Mouse (Mus musculus): ENCODE measurements around the gene Atg4d. TPM values are rescaled to one million over a fixed set of nuclear protein-coding genes. Genes with fewer than 3 reads are reported as not detected.
"Not testable (repeated sequence)": the region's sequence is repeated elsewhere in the genome, so short reads cannot be mapped to it uniquely, and the experiment has no call there.

Gene Atg4d
- polyA plus RNA-seq, 1 experiment = 27.5 TPM

GRCm38 (mm10) chr9:21251116-21251735 lies 13.9 kb upstream of the Atg4d start:
- Histone ChIP-seq H3K4me3 (ENCODE audit: control insufficient read depth, low read depth, low read length) (no peak overlapping the region), H3K27ac (ENCODE audit: control insufficient read depth, insufficient read depth, low read depth, low read length) (no peak overlapping the region), H3K4me1 (ENCODE audit: control insufficient read depth, insufficient read depth, low read length) (peaks cover 5% of the 10 kb centered on the region), H3K36me3 (ENCODE audit: control insufficient read depth, insufficient read depth, low read length) (no peaks in the 10 kb centered on the region), H3K27me3 (ENCODE audit: control insufficient read depth, insufficient read depth, low read length) (no peaks in the 10 kb centered on the region)
- TF ChIP-seq POLR2A (IDR thresholded peaks at IDR 0.05; ENCODE audit: control insufficient read depth, low read depth, low read length) (no peak), CTCF (IDR thresholded peaks at IDR 0.05; ENCODE audit: control insufficient read depth, insufficient read depth, insufficient replicate concordance, low read depth, low read length) (no peak)

GRCm38 (mm10) chr9:21254690-21255089 lies 10.4 kb upstream of the Atg4d start:
- no peaks in the 10 kb centered on the region for H3K36me3 ChIP-seq (ENCODE audit: control insufficient read depth, insufficient read depth, low read length)
- H3K4me1 ChIP-seq (ENCODE audit: control insufficient read depth, insufficient read depth, low read length) = no peaks in the 10 kb centered on the region
- TF ChIP-seq POLR2A (IDR thresholded peaks at IDR 0.05; ENCODE audit: control insufficient read depth, low read depth, low read length) = no peak
- no peak for TF ChIP-seq CTCF (IDR thresholded peaks at IDR 0.05; ENCODE audit: control insufficient read depth, insufficient read depth, insufficient replicate concordance, low read depth, low read length)
- no peak overlapping the region for H3K27ac ChIP-seq (ENCODE audit: control insufficient read depth, insufficient read depth, low read depth, low read length)
- no peak overlapping the region for H3K4me3 ChIP-seq (ENCODE audit: control insufficient read depth, low read depth, low read length)
- H3K27me3 ChIP-seq (ENCODE audit: control insufficient read depth, insufficient read depth, low read length) = no peaks in the 10 kb centered on the region

- H3K36me3 ChIP-seq (ENCODE audit: control insufficient read depth, insufficient read depth, low read length); H3K4me1 ChIP-seq (ENCODE audit: control insufficient read depth, insufficient read depth, low read length); H3K27me3 ChIP-seq (ENCODE audit: control insufficient read depth, insufficient read depth, low read length); H3K27ac ChIP-seq (ENCODE audit: control insufficient read depth, insufficient read depth, low read depth, low read length); H3K4me3 ChIP-seq (ENCODE audit: control insufficient read depth, low read depth, low read length): not testable (repeated sequence)
Observed at GRCm38 (mm10) chr9:21256349-21256748, 8.7 kb upstream of the Atg4d start.

- TF ChIP-seq CTCF (IDR thresholded peaks at IDR 0.05; ENCODE audit: control insufficient read depth, insufficient read depth, insufficient replicate concordance, low read depth, low read length) (no peak), POLR2A (IDR thresholded peaks at IDR 0.05; ENCODE audit: control insufficient read depth, low read depth, low read length) (no peak)
- Histone ChIP-seq H3K4me3 (ENCODE audit: control insufficient read depth, low read depth, low read length) (no peak overlapping the region), H3K27ac (ENCODE audit: control insufficient read depth, insufficient read depth, low read depth, low read length) (no peak overlapping the region), H3K4me1 (ENCODE audit: control insufficient read depth, insufficient read depth, low read length) (peaks cover 9% of the 10 kb centered on the region), H3K27me3 (ENCODE audit: control insufficient read depth, insufficient read depth, low read length) (no peaks in the 10 kb centered on the region), H3K36me3 (ENCODE audit: control insufficient read depth, insufficient read depth, low read length) (no peaks in the 10 kb centered on the region)
Observed at GRCm38 (mm10) chr9:21260491-21261040, 4.5 kb upstream of the Atg4d start.

- TF ChIP-seq POLR2A (IDR thresholded peaks at IDR 0.05; ENCODE audit: control insufficient read depth, low read depth, low read length) (no peak), CTCF (IDR thresholded peaks at IDR 0.05; ENCODE audit: control insufficient read depth, insufficient read depth, insufficient replicate concordance, low read depth, low read length) (no peak)
- Histone ChIP-seq H3K4me3 (ENCODE audit: control insufficient read depth, low read depth, low read length) (no peak overlapping the region), H3K27ac (ENCODE audit: control insufficient read depth, insufficient read depth, low read depth, low read length) (no peak overlapping the region), H3K36me3 (ENCODE audit: control insufficient read depth, insufficient read depth, low read length) (no peaks in the 10 kb centered on the region), H3K4me1 (ENCODE audit: control insufficient read depth, insufficient read depth, low read length) (peaks cover 12% of the 10 kb centered on the region), H3K27me3 (ENCODE audit: control insufficient read depth, insufficient read depth, low read length) (no peaks in the 10 kb centered on the region)
Observed at GRCm38 (mm10) chr9:21261831-21262230, 3.3 kb upstream of the Atg4d start.

GRCm38 (mm10) chr9:21264272-21264999 lies 657 bp upstream of the Atg4d start:
- Histone ChIP-seq H3K4me3 (ENCODE audit: control insufficient read depth, low read depth, low read length) (peak overlapping the region; percentile 94), H3K4me1 (ENCODE audit: control insufficient read depth, insufficient read depth, low read length) (peaks cover 12% of the 10 kb centered on the region), H3K27me3 (ENCODE audit: control insufficient read depth, insufficient read depth, low read length) (no peaks in the 10 kb centered on the region), H3K27ac (ENCODE audit: control insufficient read depth, insufficient read depth, low read depth, low read length) (peak overlapping the region; percentile 35; the same call in 1 of the 2 replicates), H3K36me3 (ENCODE audit: control insufficient read depth, insufficient read depth, low read length) (no peaks in the 10 kb centered on the region; the same call in 1 of the 2 replicates)
- TF ChIP-seq POLR2A (IDR thresholded peaks at IDR 0.05; ENCODE audit: control insufficient read depth, low read depth, low read length) = no peak
- TF ChIP-seq CTCF (IDR thresholded peaks at IDR 0.05; ENCODE audit: control insufficient read depth, insufficient read depth, insufficient replicate concordance, low read depth, low read length) = no peak

GRCm38 (mm10) chr9:21265611-21266010 lies 518 bp downstream of the Atg4d start:
- Histone ChIP-seq H3K27me3 (ENCODE audit: control insufficient read depth, insufficient read depth, low read length) (no peaks in the 10 kb centered on the region), H3K36me3 (ENCODE audit: control insufficient read depth, insufficient read depth, low read length) (no peaks in the 10 kb centered on the region; the same call in 1 of the 2 replicates), H3K4me1 (ENCODE audit: control insufficient read depth, insufficient read depth, low read length) (peaks cover 12% of the 10 kb centered on the region), H3K4me3 (ENCODE audit: control insufficient read depth, low read depth, low read length) (peak overlapping the region; percentile 94), H3K27ac (ENCODE audit: control insufficient read depth, insufficient read depth, low read depth, low read length) (peak overlapping the region; percentile 47; the same call in 1 of the 2 replicates)
- TF ChIP-seq POLR2A (IDR thresholded peaks at IDR 0.05; ENCODE audit: control insufficient read depth, low read depth, low read length) = no peak
- TF ChIP-seq CTCF (IDR thresholded peaks at IDR 0.05; ENCODE audit: control insufficient read depth, insufficient read depth, insufficient replicate concordance, low read depth, low read length) = no peak
